In genomic region chr7:46612421-46612937, GRCm38 (mm10) we compare ENCODE assay signal across 20 mouse cellular contexts. TPM values are rescaled to one million over a fixed set of nuclear protein-coding genes. Genes with fewer than 3 reads are reported as not detected.
DNase-seq lines count a peak whose midpoint lies in the region; ATAC-seq and TF ChIP-seq lines count a peak whose summit lies in the region.
"Had no signal": no experiment of that assay in that cellular context is flagged by ENCODE, and none has a peak within 500 bp of the region (broad histone marks: within the 10 kb centered on the region; RNA-seq: fewer than 3 reads in every experiment).

No protein-coding gene starts in this region.

- H3K9ac ChIP-seq in hindbrain, embryonic 15.5 days = no peak overlapping the region
- no peak overlapping the region for H3K9ac ChIP-seq in hindbrain, embryonic 13.5 days
- H3K9ac ChIP-seq: forebrain, embryonic 13.5 days; hindbrain, embryonic 12.5 days; limb, embryonic 12.5 days; liver, embryonic 13.5 days; lung, embryonic 14.5 days had no signal

- H3K9me3 ChIP-seq in hindbrain, embryonic 15.5 days = no peaks in the 10 kb centered on the region
- H3K9me3 ChIP-seq in hindbrain, embryonic 13.5 days = no peaks in the 10 kb centered on the region
- H3K9me3 ChIP-seq: forebrain, embryonic 13.5 days; hindbrain, embryonic 12.5 days; limb, embryonic 12.5 days; liver, embryonic 13.5 days; midbrain, embryonic 10.5 days had no signal

- no peak for ATAC-seq in hindbrain, embryonic 15.5 days (ENCODE audit: low FRiP score, low read depth)
- ATAC-seq in hindbrain, embryonic 13.5 days (ENCODE audit: low FRiP score) = no peak
- ATAC-seq: forebrain, embryonic 13.5 days had no signal

- intact Hi-C loops in gastrocnemius, adult 2 months (cut with DNase I) = no loop called here
- intact Hi-C loops in gastrocnemius, postnatal 36 days (cut with DNase I) = no loop called here

- H3K4me1 ChIP-seq in hindbrain, embryonic 15.5 days (replicated peaks) = peaks cover 2% of the 10 kb centered on the region; the same call in 1 of the 2 replicates
- H3K4me1 ChIP-seq in hindbrain, embryonic 13.5 days (replicated peaks) = peaks cover 3% of the 10 kb centered on the region; the same call in 1 of the 2 replicates
- H3K4me1 ChIP-seq: hindbrain, embryonic 12.5 days; limb, embryonic 12.5 days; midbrain, embryonic 10.5 days had no signal

- 66% methylated on average over 6 of the region's 6 CpGs for WGBS in hindbrain, embryonic 15.5 days
- WGBS in hindbrain, embryonic 13.5 days = 64% methylated on average over 6 of the region's 6 CpGs

- peaks cover 29% of the 10 kb centered on the region for H3K36me3 ChIP-seq in hindbrain, embryonic 15.5 days
- H3K36me3 ChIP-seq in hindbrain, embryonic 13.5 days = peaks cover 58% of the 10 kb centered on the region
- H3K36me3 ChIP-seq: liver, embryonic 13.5 days had no signal

- no peak for TF ChIP-seq CTCF in gastrocnemius, adult 2 months (IDR thresholded peaks at IDR 0.05)

- H3K4me2 ChIP-seq in hindbrain, embryonic 15.5 days = no peak overlapping the region
- H3K4me2 ChIP-seq in hindbrain, embryonic 13.5 days = no peak overlapping the region
- H3K4me2 ChIP-seq: forebrain, embryonic 13.5 days; heart, embryonic 11.5 days; hindbrain, embryonic 12.5 days; limb, embryonic 12.5 days; liver, embryonic 13.5 days; lung, embryonic 14.5 days had no signal

- peak overlapping the region; percentile 51; the same call in 1 of the 2 replicates for H3K27ac ChIP-seq in gastrocnemius, adult 2 months
- 0 out of 2 replicates have a peak overlapping the region, but pooled peaks have one; percentile 15 for H3K27ac ChIP-seq in hindbrain, embryonic 15.5 days (replicated peaks)
- H3K27ac ChIP-seq in hindbrain, embryonic 13.5 days = no peak overlapping the region
- H3K27ac ChIP-seq: forebrain, embryonic 13.5 days; hindbrain, embryonic 12.5 days; limb, embryonic 12.5 days; liver, embryonic 13.5 days; macrophage; midbrain, embryonic 10.5 days had no signal

- no peaks in the 10 kb centered on the region for H3K27me3 ChIP-seq in hindbrain, embryonic 15.5 days
- H3K27me3 ChIP-seq in hindbrain, embryonic 13.5 days = no peaks in the 10 kb centered on the region
- H3K27me3 ChIP-seq: forebrain, embryonic 13.5 days; hindbrain, embryonic 12.5 days; limb, embryonic 12.5 days; liver, embryonic 13.5 days had no signal

- H3K4me3 ChIP-seq in gastrocnemius, adult 2 months = no peak overlapping the region
- no peak overlapping the region for H3K4me3 ChIP-seq in hindbrain, embryonic 15.5 days
- no peak overlapping the region for H3K4me3 ChIP-seq in hindbrain, embryonic 13.5 days
- H3K4me3 ChIP-seq: forebrain, embryonic 13.5 days; hindbrain, embryonic 12.5 days; limb, embryonic 12.5 days; liver, embryonic 13.5 days; midbrain, embryonic 10.5 days had no signal

- DNase-seq in gastrocnemius, adult 2 months = no peak
- DNase-seq in gastrocnemius, postnatal 36 days = no peak
- DNase-seq in adrenal gland, adult 8-10 months = peak; percentile 61
- peak; percentile 25 for DNase-seq in adrenal gland, postnatal 10 days
- DNase-seq in right cerebral cortex, adult 2 months (ENCODE audit: low spot score in 2 of 2) = no peak
- DNase-seq: gastrocnemius, postnatal 14 days; liver, embryonic 13.5 days; right cerebral cortex, adult 18-20 months; thymus, adult 18-20 months; thymus, postnatal 4 days had no signal

RNA-seq across cellular contexts. Expression of gene Sergef, which starts 27.1 kb away (rescaled TPM):
- 1 to 10 TPM; 2.1 to 3.5 TPM for total RNA-seq in gastrocnemius, adult 2 months (2021)
- 1 to 10 TPM; 3.0 to 3.1 TPM for total RNA-seq in gastrocnemius, postnatal 36 days (2021)
- polyA plus RNA-seq in hindbrain, embryonic 15.5 days (2015; fragmentation: Nextera tagmentation; extraction: Ambion mirVana) = 42.1 and 43.8 TPM in 2 replicates
- 34.5 and 36.8 TPM in 2 replicates for polyA plus RNA-seq in hindbrain, embryonic 13.5 days (2015; fragmentation: Nextera tagmentation; extraction: Ambion mirVana)
- total RNA-seq in adrenal gland, adult 8-10 months (2022) = 10 to 100 TPM; 29.2 to 47.3 (median 37.2) TPM
- total RNA-seq in adrenal gland, postnatal 10 days (2021) = 10 to 100 TPM in 1 of 2 experiments, 1 to 10 TPM in 1; 9.7 to 14.4 TPM

RNA-seq across cellular contexts. Expression of gene Tph1, which starts 59.9 kb away (rescaled TPM):
- under 1 TPM; 0.22 to 0.94 TPM for total RNA-seq in gastrocnemius, adult 2 months (2021)
- under 1 TPM; 0.69 to 0.79 TPM for total RNA-seq in gastrocnemius, postnatal 36 days (2021)
- 0.39 and 0.46 TPM in 2 replicates for polyA plus RNA-seq in hindbrain, embryonic 15.5 days (2015; fragmentation: Nextera tagmentation; extraction: Ambion mirVana)
- 0.43 and 0.62 TPM in 2 replicates for polyA plus RNA-seq in hindbrain, embryonic 13.5 days (2015; fragmentation: Nextera tagmentation; extraction: Ambion mirVana)
- not detected for total RNA-seq in adrenal gland, adult 8-10 months (2022)
- not detected for total RNA-seq in adrenal gland, postnatal 10 days (2021)
- total RNA-seq: monocyte, adult 5-6 weeks had no signal
- polyA plus RNA-seq: heart, embryonic 11.5 days; limb, embryonic 12.5 days; liver, embryonic 13.5 days; macrophage had no signal

Comparison
In these comparisons a context has a peak if more than half of its experiments do, and no peak if none do; other contexts are left out.
1. DNase-seq: peak in adrenal gland, adult 8-10 months (single experiment) and adrenal gland, postnatal 10 days (single experiment); none in gastrocnemius, adult 2 months (single experiment), gastrocnemius, postnatal 36 days (0 of 2) and right cerebral cortex, adult 2 months (0 of 2).